Mouse (Mus musculus) CH12.LX (cell line): ENCODE data around the gene Slc22a5. TPM values are rescaled to one million over a fixed set of nuclear protein-coding genes. Genes with fewer than 3 reads are reported as not detected.

Source experiments
- DNase-seq: peaks from one replicate; pipeline ENCODE4 v3.0.0-alpha.2; 2013; ENCODE audit errors: extremely low read depth
- H3K27ac ChIP-seq: 2 replicates; pipeline ENCODE4 v1.5.1; 2012; ENCODE audit warnings: low read depth, mild to moderate bottlenecking, control low read depth, moderate library complexity; ENCODE audit not compliant: insufficient read depth
- H3K27me3 ChIP-seq: replicated peaks from 2 replicates; pipeline ENCODE3; 2012; ENCODE audit warnings: inconsistent platforms
- H3K36me3 ChIP-seq, 2 experiments: replicated peaks in 1 of 2; 2 replicates each; pipeline versions ENCODE3 to v1.6.1; 2012; ENCODE audit warnings: inconsistent platforms in 1 of 2, low read length in 1 of 2, mild to moderate bottlenecking in 1 of 2, mixed read lengths in 1 of 2, moderate library complexity in 1 of 2; ENCODE audit not compliant: control insufficient read depth in 1 of 2, insufficient read depth in 1 of 2
- H3K4me1 ChIP-seq, 2 experiments: 2 replicates each; pipeline ENCODE4 v1.6.1; 2012; ENCODE audit warnings: inconsistent platforms in 1 of 2, moderate library complexity in 1 of 2; ENCODE audit not compliant: insufficient read depth in 2 of 2, control insufficient read depth in 1 of 2
- H3K4me2 ChIP-seq: 2 replicates; pipeline ENCODE4 v1.6.1; 2012; ENCODE audit warnings: low read depth, mild to moderate bottlenecking, control low read depth; ENCODE audit not compliant: poor library complexity, insufficient read depth, severe bottlenecking
- H3K4me3 ChIP-seq, 3 experiments: fragments of 150-350 bp in 1 of 3; sonication (generic) in 1 of 3; replicated peaks in 1 of 3; 2 replicates each; pipeline versions ENCODE3 to v1.5.1; 2011 to 2012; ENCODE audit warnings: low read depth in 2 of 3, low read length in 2 of 3, mild to moderate bottlenecking in 2 of 3, moderate library complexity in 2 of 3, control low read depth in 1 of 3, improper control_type of control experiment in 1 of 3, inconsistent platforms in 1 of 3, mixed read lengths in 1 of 3; ENCODE audit not compliant: poor library complexity in 1 of 3
- H3K79me2 ChIP-seq: replicated peaks from 2 replicates; pipeline ENCODE4 v1.6.1; 2012; ENCODE audit warnings: mild to moderate bottlenecking, moderate library complexity; ENCODE audit not compliant: control insufficient read depth, poor library complexity, insufficient read depth, severe bottlenecking; ENCODE audit errors: extremely low read depth
- H3K9ac ChIP-seq: 2 replicates; pipeline ENCODE4 v1.6.1; 2012; ENCODE audit warnings: low read depth, mild to moderate bottlenecking, control low read depth, moderate library complexity; ENCODE audit not compliant: insufficient read depth
- H3K9me3 ChIP-seq: replicated peaks from 2 replicates; pipeline ENCODE3; 2012; ENCODE audit warnings: low read length, inconsistent platforms, mixed read lengths
- CHD1 ChIP-seq: IDR thresholded peaks from 2 replicates; pipeline ENCODE4 v1.6.1; 2012; ENCODE audit warnings: low read depth, low read length, improper control_type of control experiment, inconsistent platforms
- CHD2 ChIP-seq: IDR thresholded peaks from 2 replicates; pipeline ENCODE4 v1.6.1; 2011; ENCODE audit warnings: low read length, improper control_type of control experiment
- CTCF ChIP-seq, 2 experiments: IDR thresholded peaks in 1 of 2; conservative IDR thresholded peaks in 1 of 2; 2 replicates each; pipeline ENCODE4 v1.5.1; 2011 to 2012; ENCODE audit warnings: low read depth in 2 of 2, low read length in 2 of 2, improper control_type of control experiment in 1 of 2, inconsistent platforms in 1 of 2, mild to moderate bottlenecking in 1 of 2, moderate library complexity in 1 of 2
- ELF1 ChIP-seq: IDR thresholded peaks from 2 replicates; pipeline ENCODE4 v1.6.1; 2014; ENCODE audit warnings: low read depth, mild to moderate bottlenecking, inconsistent platforms, low read length, improper control_type of control experiment
- HCFC1 ChIP-seq: IDR thresholded peaks from 2 replicates; pipeline ENCODE4 v1.6.1; 2012; ENCODE audit warnings: low read depth, mild to moderate bottlenecking, inconsistent platforms, low read length, improper control_type of control experiment
- IRF4 ChIP-seq: IDR thresholded peaks from 2 replicates; pipeline ENCODE4 v1.6.1; 2014; ENCODE audit warnings: low read depth, mild to moderate bottlenecking, inconsistent platforms, low read length, improper control_type of control experiment
- JUND ChIP-seq: conservative IDR thresholded peaks from 2 replicates; pipeline ENCODE4 v1.6.1; 2011; ENCODE audit warnings: low read depth, low read length, improper control_type of control experiment
- KAT2A ChIP-seq: IDR thresholded peaks from 2 replicates; pipeline ENCODE4 v1.6.1; 2012; ENCODE audit warnings: low read length, improper control_type of control experiment, inconsistent platforms; ENCODE audit not compliant: insufficient replicate concordance
- MAFK ChIP-seq: IDR thresholded peaks from 2 replicates; pipeline ENCODE4 v1.6.1; 2011; ENCODE audit warnings: low read length, improper control_type of control experiment; ENCODE audit not compliant: insufficient replicate concordance
- MAX ChIP-seq: IDR thresholded peaks from 2 replicates; pipeline ENCODE4 v1.6.1; 2011; ENCODE audit warnings: low read length, improper control_type of control experiment
- NRF1 ChIP-seq: IDR thresholded peaks from 2 replicates; pipeline ENCODE4 v1.6.1; 2014; ENCODE audit warnings: low read depth, mild to moderate bottlenecking, inconsistent platforms, low read length, improper control_type of control experiment, moderate library complexity
- PAX5 ChIP-seq: IDR thresholded peaks from 2 replicates; pipeline ENCODE4 v1.6.1; 2012; ENCODE audit warnings: low read length, inconsistent platforms, mixed read lengths
- RCOR1 ChIP-seq: conservative IDR thresholded peaks from 2 replicates; pipeline ENCODE4 v1.6.1; 2012; ENCODE audit warnings: low read depth, mild to moderate bottlenecking, inconsistent platforms, low read length, improper control_type of control experiment
- UBTF ChIP-seq: IDR thresholded peaks from 2 replicates; pipeline ENCODE4 v1.6.1; 2012; ENCODE audit warnings: low read depth, mild to moderate bottlenecking, inconsistent platforms, low read length, improper control_type of control experiment, moderate library complexity
- USF1 ChIP-seq: IDR thresholded peaks from 2 replicates; pipeline ENCODE4 v1.6.1; 2014; ENCODE audit warnings: low read depth, mild to moderate bottlenecking, inconsistent platforms, low read length, improper control_type of control experiment
- ZMIZ1 ChIP-seq: IDR thresholded peaks from 2 replicates; pipeline ENCODE4 v1.6.1; 2012; ENCODE audit warnings: low read depth, mild to moderate bottlenecking, inconsistent platforms, low read length, improper control_type of control experiment
- ZNF384 ChIP-seq: IDR thresholded peaks from 2 replicates; pipeline ENCODE4 v1.6.1; 2012; ENCODE audit warnings: low read depth, low read length, improper control_type of control experiment, inconsistent platforms
- dilution Hi-C: fragments of 300-500 bp; cut with MboI; formaldehyde crosslinking; loops from 2 replicates; pipeline ENCODE4 v1.14.3; 2020; ENCODE audit warnings: low sequenced_read_pairs; ENCODE audit not compliant: extremely low pct_unique_long_range_greater_than_20kb, extremely low pct_ligation_motif_present
- in situ Hi-C: fragments of 300-500 bp; cut with MboI; formaldehyde crosslinking; loops from 3 replicates; pipeline ENCODE4 v1.14.3; 2019; ENCODE audit warnings: low sequenced_read_pairs, low pct_ligation_motif_present, low pct_unique_long_range_greater_than_20kb, mixed read lengths
- polyA plus RNA-seq: library from polyadenylated mRNA; unstranded; fragments of >175 nt; gene quantifications from 2 replicates; pipeline ENCODE4 v1.2.1, GENCODE M21; 2012; ENCODE audit warnings: low read depth; ENCODE audit not compliant: insufficient read length
- total RNA-seq, 2 experiments: library from RNA; depleted of rRNA; stranded (reverse); fragments of 300-350 nt in 1 of 2; fragments of >200 nt in 1 of 2; gene quantifications; 2 replicates each; pipeline ENCODE4 v1.2.3; 2012 to 2014

Slc22a5 gene
- total and polyA plus RNA-seq, 3 experiments: 5.6 to 6.7 (median 6.2) TPM

GRCm38 (mm10) chr11:53918851-53919250 is 27.4 kb upstream of the Slc22a5 start:
- Histone ChIP-seq H3K4me3 (no peak overlapping the region), H3K27ac (no peak overlapping the region), H3K4me2 (no peak overlapping the region), H3K4me1 (no peaks in the 10 kb centered on the region), H3K9me3 (peaks cover 3% of the 10 kb centered on the region), H3K9ac (no peak overlapping the region), H3K36me3 (no peaks in the 10 kb centered on the region), H3K27me3 (no peaks in the 10 kb centered on the region), H3K79me2 (no peaks in the 10 kb centered on the region)
- TF ChIP-seq ZNF384: no peak
- TF ChIP-seq PAX5: no peak
- no peak for TF ChIP-seq NRF1
- no peak for TF ChIP-seq MAFK
- TF ChIP-seq USF1: no peak
- no peak for TF ChIP-seq KAT2A
- no peak for TF ChIP-seq MAX
- no peak for TF ChIP-seq CHD1
- in situ Hi-C loops: no loop called here
- no peak for DNase-seq
- dilution Hi-C loops: no loop called here

GRCm38 (mm10) chr11:53911011-53911410 is 19.6 kb upstream of the Slc22a5 start:
- H3K4me1 ChIP-seq: 0 out of 4 replicates have a peak, but pooled peaks cover 0 to 2% of the 10 kb centered on the region in 2 experiments
- no peak overlapping the region for H3K4me3 ChIP-seq
- H3K4me2 ChIP-seq: no peak overlapping the region
- peaks cover 2% of the 10 kb centered on the region for H3K27me3 ChIP-seq
- no peaks in the 10 kb centered on the region for H3K36me3 ChIP-seq
- DNase-seq: no peak
- dilution Hi-C loops (no loop called here), in situ Hi-C loops (no loop called here)
- H3K79me2 ChIP-seq: no peaks in the 10 kb centered on the region
- H3K27ac ChIP-seq: no peak overlapping the region
- H3K9me3 ChIP-seq: no peaks in the 10 kb centered on the region
- TF ChIP-seq HCFC1: no peak
- TF ChIP-seq CHD2: no peak
- TF ChIP-seq UBTF: no peak
- no peak for TF ChIP-seq ZMIZ1
- no peak for TF ChIP-seq MAX
- TF ChIP-seq CTCF (conservative IDR thresholded peaks at IDR 0.05 in 1 of 2, IDR thresholded peaks at IDR 0.05 in 1 of 2; ENCODE audit: low read depth in 2 of 2, low read length in 2 of 2): no peak
- no peak for TF ChIP-seq JUND
- no peak for TF ChIP-seq RCOR1
- no peak for TF ChIP-seq MAFK
- TF ChIP-seq NRF1: no peak
- TF ChIP-seq IRF4: no peak
- no peak for TF ChIP-seq ELF1
- H3K9ac ChIP-seq: no peak overlapping the region
